Mouse (Mus musculus) G1E (cell line): Measurements from ENCODE around the gene Ubxn6. TPM values are rescaled to one million over a fixed set of nuclear protein-coding genes. Genes with fewer than 3 reads are reported as not detected.

Experiments used
- ATAC-seq: 2 replicates; pipeline ENCODE4 v1.8.0; 2016; ENCODE audit warnings: mild to moderate bottlenecking; ENCODE audit not compliant: insufficient number of reproducible peaks, poor library complexity, low FRiP score, severe bottlenecking; ENCODE audit errors: extremely low read depth
- DNase-seq: peaks from one replicate; pipeline ENCODE4 v3.0.0; 2012; ENCODE audit warnings: low spot score
- H3K27me3 ChIP-seq: 2 replicates; pipeline ENCODE4 v1.6.1; 2012; ENCODE audit warnings: mild to moderate bottlenecking, low read length, inconsistent platforms; ENCODE audit not compliant: insufficient read depth
- H3K36me3 ChIP-seq: replicated peaks from 2 replicates; pipeline ENCODE3; 2012; ENCODE audit warnings: mild to moderate bottlenecking, inconsistent platforms
- H3K4me1 ChIP-seq: 2 replicates; pipeline ENCODE4 v1.6.1; 2012; ENCODE audit warnings: low read depth, low read length, inconsistent platforms, mixed read lengths; ENCODE audit not compliant: insufficient read depth
- H3K4me3 ChIP-seq: 2 replicates; pipeline ENCODE4 v1.5.1; 2012; ENCODE audit warnings: low read depth, mild to moderate bottlenecking, inconsistent platforms, low read length, moderate library complexity, mixed read lengths
- H3K9me3 ChIP-seq: replicated peaks from 2 replicates; pipeline ENCODE4 v1.6.1; 2012; ENCODE audit warnings: inconsistent platforms
- CTCF ChIP-seq: IDR thresholded peaks from 2 replicates; pipeline ENCODE4 v1.5.1; 2012; ENCODE audit warnings: low read depth, low read length, inconsistent platforms, mixed read lengths
- GATA1 ChIP-seq: IDR thresholded peaks from 2 replicates; pipeline ENCODE4 v1.6.1; 2012; ENCODE audit warnings: borderline replicate concordance, low read length, inconsistent platforms, mixed read lengths
- GATA2 ChIP-seq: IDR thresholded peaks from 2 replicates; pipeline ENCODE4 v1.6.1; 2012; ENCODE audit warnings: low read depth, low read length, inconsistent platforms, borderline replicate concordance
- POLR2AphosphoS5 ChIP-seq: IDR thresholded peaks from 2 replicates; pipeline ENCODE4 v1.6.1; 2012; ENCODE audit warnings: low read depth, low read length, inconsistent platforms; ENCODE audit not compliant: insufficient replicate concordance
- TAL1 ChIP-seq: conservative IDR thresholded peaks from 2 replicates; pipeline ENCODE4 v1.6.1; 2012; ENCODE audit warnings: low read depth, low read length, inconsistent platforms, mixed read lengths
- polyA plus RNA-seq: library from polyadenylated mRNA; stranded (reverse); fragments of >175 nt; gene quantifications from 2 replicates; pipeline ENCODE4 v1.2.3, GENCODE M21; 2012
- total RNA-seq, 2 experiments: library from RNA; stranded (forward) in 1 of 2; stranded (reverse) in 1 of 2; fragments of 200-1000 nt in 1 of 2; fragments of >200 nt in 1 of 2; fragmentation: Nextera tagmentation in 1 of 2; gene quantifications; 2 replicates each; pipeline ENCODE4 v1.2.3; 2014 to 2017

Ubxn6 gene
- total and polyA plus RNA-seq, 3 experiments: 9.0 to 21.4 (median 19.1) TPM

DNA sequence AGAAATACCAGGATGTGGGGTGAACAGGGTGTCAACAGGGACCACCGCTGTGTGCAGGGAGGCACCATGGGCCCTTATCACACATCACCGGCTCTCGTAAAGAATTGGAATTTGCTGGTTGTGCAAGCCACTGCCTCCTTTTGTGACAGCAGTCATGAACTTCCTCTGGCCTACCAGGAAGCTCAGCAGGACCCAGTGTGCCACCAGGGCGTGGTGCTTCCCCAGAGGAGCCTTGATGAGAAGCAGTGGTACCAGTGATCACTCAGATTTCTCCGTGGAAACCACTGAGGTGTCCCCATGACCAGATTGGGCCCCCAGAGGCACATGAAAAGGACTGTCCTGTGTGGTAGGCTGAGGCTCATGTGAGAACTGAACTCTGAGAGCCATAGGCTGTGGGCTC, 51.4 kb downstream of the Ubxn6 start:
- TF ChIP-seq TAL1: no peak
- no peak for TF ChIP-seq POLR2AphosphoS5
- no peak for TF ChIP-seq GATA2
- no peak for TF ChIP-seq GATA1
- TF ChIP-seq CTCF: no peak
- ATAC-seq (no peak), DNase-seq (no peak)
- H3K36me3 ChIP-seq: peaks cover 99% of the 10 kb centered on the region
- peaks cover 70% of the 10 kb centered on the region for H3K4me1 ChIP-seq
- H3K4me3 ChIP-seq: no peak overlapping the region
- H3K27me3 ChIP-seq: no peaks in the 10 kb centered on the region
- H3K9me3 ChIP-seq: no peaks in the 10 kb centered on the region

DNA sequence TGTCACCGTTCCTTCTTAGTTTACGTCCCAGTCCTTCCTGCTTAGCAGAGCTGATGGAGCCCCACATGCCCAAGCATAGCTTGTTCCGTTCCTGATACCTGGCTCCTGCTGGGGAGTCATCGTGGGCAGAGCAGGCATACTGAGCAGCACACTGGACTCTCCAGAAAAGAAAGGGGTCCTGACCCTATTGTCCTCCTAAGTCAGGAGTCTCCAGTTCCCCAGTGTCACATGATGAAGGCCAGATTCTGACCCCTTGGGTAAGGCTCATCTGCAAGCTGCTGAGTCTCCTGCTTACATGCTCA, 51.9 kb downstream of the Ubxn6 start:
- Histone ChIP-seq H3K9me3 (no peaks in the 10 kb centered on the region), H3K36me3 (peaks cover 99% of the 10 kb centered on the region), H3K27me3 (no peaks in the 10 kb centered on the region), H3K4me1 (peaks cover 73% of the 10 kb centered on the region), H3K4me3 (no peak overlapping the region)
- TF ChIP-seq GATA1: no peak
- TF ChIP-seq POLR2AphosphoS5: no peak
- no peak for TF ChIP-seq GATA2
- TF ChIP-seq CTCF: no peak
- no peak for TF ChIP-seq TAL1
- DNase-seq: no peak
- no peak for ATAC-seq

DNA sequence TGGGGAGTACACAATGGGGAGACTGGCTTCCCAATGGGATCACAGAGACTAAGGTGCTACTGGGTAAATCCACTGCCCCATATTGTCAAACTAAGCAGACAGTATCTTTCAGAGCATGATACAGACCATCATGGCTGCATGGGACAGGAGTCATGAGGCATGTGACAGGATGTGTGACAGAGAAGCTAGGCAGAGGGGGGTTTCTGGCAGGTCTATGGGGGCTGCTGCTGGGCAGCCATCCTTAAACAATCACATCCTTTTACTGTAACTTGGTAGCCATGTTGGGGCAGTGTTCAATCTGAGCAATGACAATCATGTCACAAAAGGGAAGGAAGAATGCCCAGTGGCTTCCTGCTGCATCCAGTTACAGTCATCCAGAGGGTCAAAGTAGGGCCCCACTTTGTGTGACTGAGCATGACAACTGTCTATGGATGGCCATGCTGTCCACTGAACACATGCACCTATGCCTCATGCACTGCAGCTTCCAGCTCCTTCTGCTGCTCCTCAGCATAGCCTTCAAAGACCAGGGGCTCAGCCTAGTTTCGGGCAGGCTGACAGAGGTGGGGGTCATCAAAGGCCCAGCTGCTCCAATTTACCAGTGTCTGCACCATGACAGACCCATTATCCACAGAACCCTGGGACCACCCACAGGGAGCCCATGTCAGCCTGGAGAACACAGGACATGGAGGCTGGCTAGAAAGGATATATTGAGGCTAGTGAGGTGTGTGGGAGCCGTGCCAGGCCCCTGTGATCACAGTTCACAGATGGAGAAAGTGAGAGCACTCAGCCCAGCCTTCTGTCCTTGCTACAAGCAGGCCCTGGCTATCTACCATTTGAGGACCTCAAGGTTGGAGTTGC, 52.5 kb downstream of the Ubxn6 start:
- Histone ChIP-seq H3K27me3 (no peaks in the 10 kb centered on the region), H3K4me1 (peaks cover 69% of the 10 kb centered on the region), H3K36me3 (peaks cover 99% of the 10 kb centered on the region), H3K4me3 (no peak overlapping the region), H3K9me3 (no peaks in the 10 kb centered on the region)
- no peak for TF ChIP-seq GATA1
- no peak for TF ChIP-seq GATA2
- no peak for TF ChIP-seq TAL1
- TF ChIP-seq POLR2AphosphoS5: no peak
- TF ChIP-seq CTCF: no peak
- no peak for ATAC-seq
- no peak for DNase-seq

DNA sequence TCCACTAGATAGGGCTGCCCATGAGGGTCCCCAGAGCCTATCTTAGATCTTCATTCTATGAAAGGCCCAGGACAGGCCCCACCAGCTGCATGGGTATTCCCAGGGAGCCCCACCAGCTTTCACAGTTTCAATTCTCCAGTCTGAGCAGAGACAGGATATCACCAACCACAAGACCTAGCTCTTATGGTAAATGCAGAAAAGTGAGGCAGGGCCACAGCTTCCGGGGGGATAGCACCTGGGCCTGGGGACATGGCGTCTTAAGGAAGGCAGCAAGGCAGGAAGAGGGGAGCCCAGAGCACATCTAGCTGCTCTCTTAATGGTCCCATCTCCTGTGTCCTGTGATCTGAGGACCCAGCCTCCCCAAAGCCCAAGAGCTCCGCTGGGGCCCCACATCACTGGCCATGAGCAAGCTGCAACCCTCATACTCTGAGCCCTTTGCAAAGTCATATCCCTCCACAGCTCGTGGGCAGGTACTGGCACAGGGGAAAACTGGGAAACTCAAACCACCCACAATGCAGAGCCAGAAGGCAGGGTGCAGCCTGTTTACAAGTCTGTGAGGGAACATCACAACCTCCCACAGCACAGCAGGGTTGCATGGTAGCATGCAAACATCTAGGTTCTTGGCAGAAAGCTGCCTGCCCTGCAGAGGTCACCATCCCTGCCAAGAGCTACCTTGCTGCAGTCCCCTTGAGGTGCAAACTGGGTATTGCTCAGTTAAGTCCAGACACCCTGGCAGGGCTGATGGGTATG, 53.5 kb downstream of the Ubxn6 start:
- Histone ChIP-seq H3K36me3 (peaks cover 99% of the 10 kb centered on the region), H3K27me3 (no peaks in the 10 kb centered on the region), H3K9me3 (no peaks in the 10 kb centered on the region), H3K4me3 (no peak overlapping the region), H3K4me1 (peaks cover 61% of the 10 kb centered on the region)
- DNase-seq: no peak
- ATAC-seq: no peak
- TF ChIP-seq GATA1 (no peak), GATA2 (no peak), POLR2AphosphoS5 (no peak), CTCF (no peak), TAL1 (no peak)

DNA sequence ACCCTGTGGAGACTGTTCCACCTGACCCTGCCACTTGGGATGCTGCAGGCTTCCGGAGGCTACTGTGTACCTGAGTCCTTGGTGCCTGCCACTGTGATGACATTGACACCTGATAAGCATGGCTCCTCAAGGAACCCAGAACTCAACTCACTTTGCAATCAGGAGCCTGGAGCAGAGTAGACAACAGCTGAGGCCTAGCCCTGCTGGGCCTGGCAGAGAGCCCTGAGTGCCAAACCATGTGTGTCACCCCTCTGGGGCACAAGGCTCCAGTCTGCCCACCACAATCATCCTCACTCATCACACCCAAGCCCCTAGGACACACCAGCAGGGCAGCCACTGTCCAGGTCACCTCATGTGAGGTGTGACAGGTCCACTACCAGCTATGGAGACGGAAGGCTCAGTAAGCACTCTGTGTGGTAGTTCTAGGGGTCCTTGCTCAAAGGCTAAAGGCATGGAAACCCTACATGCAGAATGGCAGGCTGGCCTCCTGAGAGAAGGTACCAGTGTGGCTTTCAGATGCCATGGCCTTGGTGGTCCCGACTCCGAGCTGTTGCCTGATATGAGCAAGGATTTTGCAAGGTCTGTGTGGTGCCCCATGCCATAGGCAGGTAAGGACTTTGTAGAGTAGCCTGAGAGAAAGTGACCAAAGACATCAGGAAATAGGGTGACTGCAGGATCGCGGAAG, 54.3 kb downstream of the Ubxn6 start:
- TF ChIP-seq POLR2AphosphoS5: no peak
- no peak for TF ChIP-seq GATA1
- no peak for TF ChIP-seq CTCF
- no peak for TF ChIP-seq TAL1
- no peaks in the 10 kb centered on the region for H3K27me3 ChIP-seq
- H3K4me1 ChIP-seq: peaks cover 56% of the 10 kb centered on the region
- H3K4me3 ChIP-seq: no peak overlapping the region
- DNase-seq (no peak), ATAC-seq (no peak)
- no peaks in the 10 kb centered on the region for H3K9me3 ChIP-seq
- H3K36me3 ChIP-seq: peaks cover 99% of the 10 kb centered on the region
